Mouse (Mus musculus) left cerebral cortex, adult 6 months (tissue): ENCODE measurements around the gene Sertad2. TPM values are rescaled to one million over a fixed set of nuclear protein-coding genes. Genes with fewer than 3 reads are reported as not detected.

Experiments used
- long read RNA-seq, 2 experiments: library from polyadenylated mRNA; unstranded; transcript quantifications; one replicate each; pipeline ENCODE4 v2.0.0; 2019 to 2020
- polyA plus RNA-seq: library from polyadenylated mRNA; unstranded; fragments of <200 nt; fragmentation: Nextera tagmentation; gene quantifications from 2 replicates; pipeline ENCODE4 v1.2.3, GENCODE M21; 2021

The Sertad2 gene
- polyA plus RNA-seq: 19.6 and 21.2 TPM in 2 replicates
- long read RNA-seq, experiment 1, full-length matches to known transcripts: 24 of 37 reads
- long read RNA-seq, experiment 1, partial matches to known transcripts: 0 of 37 reads
- long read RNA-seq, experiment 1, other reads (novel, unspliced or antisense): 13 of 37 reads
- long read RNA-seq, experiment 2, full-length matches to known transcripts: 14 of 25 reads
- long read RNA-seq, experiment 2, partial matches to known transcripts: 5 of 25 reads
- long read RNA-seq, experiment 2, other reads (novel, unspliced or antisense): 6 of 25 reads

GRCm38 (mm10) chr11:20542739-20543452, at the start of gene Sertad2:
TSS of gene Sertad2 (plus strand) at chr11:20543253.

Other genes with a start within 250 kb of the Sertad2 start
- 18.4 and 20.0 TPM in 2 replicates for gene Slc1a4, start 210.5 kb upstream of the Sertad2 start, polyA plus RNA-seq
- gene Aftph, start 198.3 kb downstream of the Sertad2 start, polyA plus RNA-seq: 17.6 and 22.2 TPM in 2 replicates